Mouse (Mus musculus) spleen, adult 2 months (tissue): ENCODE data around the gene Tent4b. TPM values are rescaled to one million over a fixed set of nuclear protein-coding genes. Genes with fewer than 3 reads are reported as not detected.

ENCODE experiments used
- DNase-seq, 2 experiments: peaks; one replicate each; pipeline versions ENCODE4 v3.0.0 to v3.0.0-alpha.2; 2012 to 2021; ENCODE audit warnings: low spot score in 2 of 2, low read depth in 1 of 2
- H3K27ac ChIP-seq: fragments of 200-500 bp; 2 replicates; pipeline ENCODE4 v1.5.1; 2012; ENCODE audit warnings: low read length, inconsistent platforms; ENCODE audit not compliant: insufficient read depth
- H3K27me3 ChIP-seq: fragments of 200-500 bp; 2 replicates; pipeline ENCODE4 v1.6.1; 2012; ENCODE audit warnings: mild to moderate bottlenecking, moderate library complexity, low read length, inconsistent platforms; ENCODE audit not compliant: control insufficient read depth, insufficient read depth
- H3K36me3 ChIP-seq: fragments of 200-500 bp; 2 replicates; pipeline ENCODE4 v1.6.1; 2012; ENCODE audit warnings: mild to moderate bottlenecking, low read length, inconsistent platforms; ENCODE audit not compliant: control insufficient read depth, insufficient read depth
- H3K4me1 ChIP-seq: fragments of 200-500 bp; 2 replicates; pipeline ENCODE4 v1.6.1; 2011; ENCODE audit warnings: inconsistent platforms; ENCODE audit not compliant: control insufficient read depth, insufficient read depth, insufficient read length
- H3K4me3 ChIP-seq: fragments of 200-500 bp; 2 replicates; pipeline ENCODE4 v1.5.1; 2011; ENCODE audit warnings: mild to moderate bottlenecking, inconsistent platforms; ENCODE audit not compliant: insufficient read depth, insufficient read length; ENCODE audit errors: extremely low read depth
- CTCF ChIP-seq: fragments of 200-500 bp; IDR thresholded peaks from 2 replicates; pipeline ENCODE4 v1.5.1; 2011; ENCODE audit warnings: mild to moderate bottlenecking, inconsistent platforms; ENCODE audit not compliant: insufficient read depth, insufficient read length, insufficient replicate concordance; ENCODE audit errors: extremely low read depth
- POLR2A ChIP-seq: fragments of 200-500 bp; IDR thresholded peaks from 2 replicates; pipeline ENCODE4 v1.6.1; 2011; ENCODE audit warnings: low read depth, low read length, inconsistent platforms
- WGBS: fragments of 180-500 bp; shearing (Covaris S2); methylation state at CpG from one replicate; pipeline ENCODE4 v1.1.7; 2018; 5-methylcytosine and 5-hydroxymethylcytosine counted together
- polyA plus RNA-seq: library from polyadenylated mRNA; depleted of rRNA; stranded (reverse); fragments of >200 nt; gene quantifications from 2 replicates; pipeline ENCODE4 v1.2.3, GENCODE M21; 2012

Tent4b gene
- polyA plus RNA-seq, 1 experiment, result 15.3 TPM

GRCm38 (mm10) chr8:88241871-88242270 lies 42.9 kb downstream of the Tent4b start:
- H3K36me3 ChIP-seq, result peaks cover 9% of the 10 kb centered on the region; the same call in 1 of the 2 replicates
- no peaks in the 10 kb centered on the region for H3K4me1 ChIP-seq
- TF ChIP-seq CTCF, result no peak
- TF ChIP-seq POLR2A, result no peak

GRCm38 (mm10) chr8:88244298-88244697 lies 45.3 kb downstream of the Tent4b start:
- Histone ChIP-seq H3K27me3 (no peaks in the 10 kb centered on the region), H3K27ac (no peak overlapping the region), H3K36me3 (peaks cover 14% of the 10 kb centered on the region; the same call in 1 of the 2 replicates), H3K4me3 (no peak overlapping the region), H3K4me1 (no peaks in the 10 kb centered on the region)
- TF ChIP-seq POLR2A, result no peak
- TF ChIP-seq CTCF, result peak; percentile 81; the same call in 1 of the 2 replicates
- 76% methylated on average over 4 of the region's 4 CpGs for WGBS
- DNase-seq, result peak; percentile 25 to 63

More at GRCm38 (mm10) chr8:88241871-88242270, 42.9 kb downstream of the Tent4b start:
- H3K27ac ChIP-seq, result no peak overlapping the region
- H3K27me3 ChIP-seq, result no peaks in the 10 kb centered on the region
- 47% methylated on average over 4 of the region's 4 CpGs for WGBS
- H3K4me3 ChIP-seq, result no peak overlapping the region
- peak in 1 of 2 experiments; percentile 9 for DNase-seq

DNA sequence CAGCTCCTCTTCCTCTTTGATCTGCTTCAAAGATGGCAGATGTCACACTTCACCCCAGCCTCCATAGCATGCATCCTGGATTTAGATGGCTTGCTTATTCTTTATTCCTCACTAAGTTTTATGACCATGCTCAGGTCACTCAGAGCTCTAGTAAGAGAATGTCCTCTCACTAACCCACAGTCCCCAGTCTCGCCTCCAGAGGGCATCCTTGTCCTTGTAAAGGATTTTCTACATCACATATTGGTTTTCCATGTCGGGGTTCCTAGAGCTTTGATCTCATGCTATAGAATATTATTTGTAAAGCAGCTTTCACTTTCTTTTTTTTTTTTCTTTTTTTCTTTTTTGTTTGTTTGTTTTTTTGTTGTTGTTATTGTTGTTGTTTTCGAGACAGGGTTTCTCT lies 53.8 kb downstream of the Tent4b start:
- DNase-seq, result no peak
- H3K4me1 ChIP-seq, result no peaks in the 10 kb centered on the region
- 90% methylated on average over 3 of the region's 3 CpGs for WGBS
- H3K4me3 ChIP-seq, result no peak overlapping the region
- peaks cover 33% of the 10 kb centered on the region for H3K36me3 ChIP-seq
- H3K27me3 ChIP-seq, result no peaks in the 10 kb centered on the region
- TF ChIP-seq CTCF (no peak), POLR2A (no peak)
- no peak overlapping the region for H3K27ac ChIP-seq

DNA sequence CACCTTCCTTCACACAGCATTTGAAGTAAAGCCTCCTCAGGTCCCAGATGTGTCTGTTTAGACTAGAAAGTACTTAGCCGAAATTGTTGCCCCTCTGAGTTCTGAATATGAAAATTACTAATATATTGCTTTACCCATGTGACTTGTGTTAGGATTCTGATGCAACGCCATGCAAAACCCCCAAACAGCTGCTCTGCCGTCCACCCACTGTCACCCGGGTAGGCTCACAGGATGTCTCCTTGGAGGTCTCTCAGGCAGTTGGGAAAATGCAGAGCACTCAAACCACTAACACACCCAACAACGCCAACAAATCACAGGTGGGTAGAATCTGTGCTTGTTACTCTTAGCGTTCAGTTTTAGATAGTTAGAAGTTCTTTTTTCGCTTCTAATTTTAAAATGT lies 55.9 kb downstream of the Tent4b start:
- H3K36me3 ChIP-seq, result peaks cover 32% of the 10 kb centered on the region
- H3K27ac ChIP-seq, result no peak overlapping the region
- TF ChIP-seq CTCF (no peak), POLR2A (no peak)
- 89% methylated on average over 7 of the region's 7 CpGs for WGBS
- H3K4me1 ChIP-seq, result no peaks in the 10 kb centered on the region
- H3K4me3 ChIP-seq, result no peak overlapping the region
- H3K27me3 ChIP-seq, result no peaks in the 10 kb centered on the region
- no peak for DNase-seq

GRCm38 (mm10) chr8:88258024-88258423 lies 59.0 kb downstream of the Tent4b start:
- H3K4me3 ChIP-seq, result no peak overlapping the region
- H3K36me3 ChIP-seq, result peaks cover 19% of the 10 kb centered on the region
- H3K4me1 ChIP-seq, result no peaks in the 10 kb centered on the region
- no peak for DNase-seq
- no peak overlapping the region for H3K27ac ChIP-seq
- H3K27me3 ChIP-seq, result no peaks in the 10 kb centered on the region
- WGBS, result 65% methylated on average over 6 of the region's 6 CpGs
- TF ChIP-seq CTCF (no peak), POLR2A (no peak)

DNA sequence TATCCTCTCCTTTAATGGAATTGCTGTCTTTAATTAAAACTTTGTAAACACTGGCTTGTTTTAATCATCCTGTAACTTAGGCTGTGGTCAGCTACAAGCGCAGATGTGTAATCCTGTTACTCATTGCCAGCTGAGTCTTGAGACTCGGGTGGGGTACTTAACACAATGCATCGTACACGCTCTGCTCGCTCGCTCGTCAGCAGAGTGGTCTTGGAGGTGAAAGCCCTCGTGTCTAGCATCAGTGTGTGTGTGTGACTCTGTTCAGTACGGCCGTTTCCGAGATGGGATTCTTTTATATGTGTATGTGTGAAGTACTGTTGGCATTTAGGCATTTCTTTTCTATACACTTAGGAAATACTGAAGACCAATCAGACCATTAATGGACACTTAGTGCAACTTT lies 59.5 kb downstream of the Tent4b start:
- 90% methylated on average over 11 of the region's 11 CpGs for WGBS
- no peaks in the 10 kb centered on the region for H3K4me1 ChIP-seq
- no peaks in the 10 kb centered on the region for H3K27me3 ChIP-seq
- no peak overlapping the region for H3K27ac ChIP-seq
- TF ChIP-seq CTCF, result no peak
- no peak for TF ChIP-seq POLR2A
- H3K36me3 ChIP-seq, result peaks cover 19% of the 10 kb centered on the region
- no peak overlapping the region for H3K4me3 ChIP-seq
- DNase-seq, result no peak

DNA sequence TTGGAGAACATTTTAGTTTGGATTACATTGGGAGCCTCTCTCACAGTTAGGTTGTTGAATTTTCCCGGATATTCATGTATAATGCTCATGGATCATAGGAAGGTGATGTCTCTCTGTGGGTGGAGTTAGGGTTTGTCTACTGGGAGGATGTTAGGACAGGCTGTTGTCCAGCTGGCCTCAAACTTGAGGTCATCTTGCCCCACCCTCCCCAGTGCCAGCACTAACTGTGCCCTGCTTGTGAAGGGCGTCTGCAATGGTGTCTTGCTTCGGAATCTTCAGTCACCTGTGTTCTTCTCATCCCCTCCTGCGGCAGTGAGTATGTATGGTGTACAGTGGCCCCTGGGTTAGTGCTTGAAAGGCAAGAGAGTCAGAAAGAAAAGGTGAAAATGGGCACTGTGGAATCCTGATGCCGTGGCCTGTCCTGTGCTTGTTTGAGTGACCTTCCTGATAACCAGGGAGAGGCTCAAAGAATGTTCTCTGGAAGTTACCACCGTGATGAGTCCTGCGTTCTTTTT lies 61.5 kb downstream of the Tent4b start:
- no peak for DNase-seq
- Histone ChIP-seq H3K4me3 (no peak overlapping the region), H3K36me3 (peaks cover 13% of the 10 kb centered on the region), H3K4me1 (no peaks in the 10 kb centered on the region), H3K27ac (no peak overlapping the region), H3K27me3 (no peaks in the 10 kb centered on the region)
- TF ChIP-seq POLR2A, result no peak
- no peak for TF ChIP-seq CTCF
- 95% methylated on average over 7 of the region's 7 CpGs for WGBS
